Mouse (Mus musculus) spleen, adult 18-20 months (tissue): ENCODE measurements around the gene Babam1.

Experiments
- DNase-seq, 2 experiments: peaks; one replicate each; pipeline ENCODE4 v3.0.0; 2022; ENCODE audit warnings: mixed read lengths in 2 of 2

Gene Babam1

GRCm38 (mm10) chr8:71381421-71381970 is 15.2 kb upstream of the Babam1 start, which contains the start of gene Nr2f6:
Nr2f6 (minus strand) TSS chr8:71381960.
- DNase-seq, result peak; percentile 46 to 59

GRCm38 (mm10) chr8:71381971-71382961 is 14.4 kb upstream of the Babam1 start:
- peak; percentile 82 to 85 for DNase-seq

GRCm38 (mm10) chr8:71383396-71383795 is 13.3 kb upstream of the Babam1 start:
- no peak for DNase-seq

GRCm38 (mm10) chr8:71383860-71384259 is 12.8 kb upstream of the Babam1 start:
- DNase-seq, result no peak

GRCm38 (mm10) chr8:71385212-71385835 is 11.3 kb upstream of the Babam1 start:
- no peak for DNase-seq

- no peak for DNase-seq
Observed at GRCm38 (mm10) chr8:71388267-71388666, 8.4 kb upstream of the Babam1 start.

GRCm38 (mm10) chr8:71391696-71392095 is 5.0 kb upstream of the Babam1 start:
- DNase-seq, result peak in 1 of 2 experiments; percentile 1

GRCm38 (mm10) chr8:71392391-71392790 is 4.3 kb upstream of the Babam1 start:
- DNase-seq, result peak in 1 of 2 experiments; percentile 1

GRCm38 (mm10) chr8:71392871-71393270 is 3.8 kb upstream of the Babam1 start:
- peak in 1 of 2 experiments; percentile 5 for DNase-seq

- DNase-seq, result peak in 1 of 2 experiments; percentile 3
Observed at GRCm38 (mm10) chr8:71394481-71394880, 2.2 kb upstream of the Babam1 start.

GRCm38 (mm10) chr8:71395071-71395470 is 1.6 kb upstream of the Babam1 start:
- peak; percentile 1 to 3 for DNase-seq

- peak; percentile 3 to 7 for DNase-seq
Observed at GRCm38 (mm10) chr8:71395629-71396028, 1.0 kb upstream of the Babam1 start, which contains the start of gene Ushbp1. Ushbp1 (minus strand) TSS chr8:71395802.

GRCm38 (mm10) chr8:71397701-71398100 is 1.0 kb downstream of the Babam1 start:
- peak; percentile 1 to 9 for DNase-seq

GRCm38 (mm10) chr8:71400826-71401225 is 4.2 kb downstream of the Babam1 start:
- DNase-seq, result peak in 1 of 2 experiments; percentile 1

- DNase-seq, result peak in 1 of 2 experiments; percentile 3
Observed at GRCm38 (mm10) chr8:71401454-71401853, 4.8 kb downstream of the Babam1 start.

GRCm38 (mm10) chr8:71402446-71402964 is 5.8 kb downstream of the Babam1 start:
- DNase-seq, result peak in 1 of 2 experiments; percentile 2

- peak in 1 of 2 experiments; percentile 2 for DNase-seq
Observed at GRCm38 (mm10) chr8:71403107-71403885, 6.6 kb downstream of the Babam1 start.

GRCm38 (mm10) chr8:71404011-71404410 is 7.3 kb downstream of the Babam1 start:
- peak in 1 of 2 experiments; percentile 3 for DNase-seq

GRCm38 (mm10) chr8:71404951-71405351 is 8.3 kb downstream of the Babam1 start:
- peak in 1 of 2 experiments; percentile 4 for DNase-seq

- DNase-seq, result peak; percentile 88 to 98
Observed at GRCm38 (mm10) chr8:71405401-71406098, 8.9 kb downstream of the Babam1 start, which contains the start of gene Ankle1. Ankle1 (plus strand) TSS chr8:71406010.
